Comparison of ENCODE assay signal across 18 mouse cellular contexts in genomic region chr5:139043546-139043945, GRCm38 (mm10). TPM values are rescaled to one million over a fixed set of nuclear protein-coding genes. Genes with fewer than 3 reads are reported as not detected.
DNase-seq lines count a peak whose midpoint lies in the region; ATAC-seq lines count a peak whose summit lies in the region.
"Had no signal": no experiment of that assay in that cellular context is flagged by ENCODE, and none has a peak within 500 bp of the region (broad histone marks: within the 10 kb centered on the region; RNA-seq: fewer than 3 reads in every experiment).

No protein-coding gene starts in this region.

- no peak for ATAC-seq in heart, embryonic 13.5 days (ENCODE audit: extremely low read depth, insufficient number of reproducible peaks, low FRiP score, low TSS enrichment)
- no peak for ATAC-seq in inflammation-experienced regulatory T-cells, adult 6 months
- ATAC-seq: forebrain, embryonic 15.5 days had no signal

- intact Hi-C loops in heart, postnatal 25 days (cut with DNase I): no loop called here

- no peak overlapping the region for H3K9ac ChIP-seq in heart, embryonic 13.5 days
- H3K9ac ChIP-seq: embryonic facial prominence, embryonic 12.5 days; forebrain, embryonic 15.5 days; hindbrain, embryonic 14.5 days had no signal

- 0 out of 2 replicates have a peak overlapping the region, but pooled peaks have one; percentile 1 for H3K27ac ChIP-seq in heart, embryonic 13.5 days (replicated peaks)
- H3K27ac ChIP-seq: embryonic facial prominence, embryonic 12.5 days; forebrain, embryonic 15.5 days; hindbrain, embryonic 14.5 days had no signal

- H3K4me3 ChIP-seq in heart, embryonic 13.5 days: no peak overlapping the region
- H3K4me3 ChIP-seq: embryonic facial prominence, embryonic 12.5 days; forebrain, embryonic 15.5 days had no signal

- WGBS in heart, embryonic 13.5 days: 34% methylated on average over 4 of the region's 4 CpGs

- H3K4me2 ChIP-seq in heart, embryonic 13.5 days: no peak overlapping the region
- H3K4me2 ChIP-seq: embryonic facial prominence, embryonic 12.5 days; forebrain, embryonic 15.5 days; heart, embryonic 11.5 days; hindbrain, embryonic 14.5 days had no signal

- H3K4me1 ChIP-seq in heart, embryonic 13.5 days: peaks cover 21% of the 10 kb centered on the region
- H3K4me1 ChIP-seq: embryonic facial prominence, embryonic 12.5 days had no signal

- H3K27me3 ChIP-seq in heart, embryonic 13.5 days (replicated peaks): no peaks in the 10 kb centered on the region; the same call in 1 of the 2 replicates
- H3K27me3 ChIP-seq: CH12.LX; embryonic facial prominence, embryonic 12.5 days; forebrain, embryonic 15.5 days had no signal

- DNase-seq in heart, postnatal 25 days (ENCODE audit: low spot score): no peak
- peak; percentile 10 for DNase-seq in kidney, adult 9 months
- no peak for DNase-seq in kidney, postnatal 25 days
- peak; percentile 70 for DNase-seq in Muller cell, postnatal 12 days (ENCODE audit: inconsistent ontology term)
- DNase-seq in thymus, postnatal 14 days: no peak
- DNase-seq: adrenal gland, postnatal 10 days; cerebellum, adult 11 months; cerebellum, adult 9-10 months; cerebellum, postnatal 25 days; gastrocnemius, postnatal 36 days; heart, adult 18-20 months had no signal

- H3K9me3 ChIP-seq in heart, embryonic 13.5 days: no peaks in the 10 kb centered on the region
- H3K9me3 ChIP-seq: embryonic facial prominence, embryonic 12.5 days; forebrain, embryonic 15.5 days had no signal

- no peaks in the 10 kb centered on the region for H3K36me3 ChIP-seq in heart, embryonic 13.5 days
- H3K36me3 ChIP-seq: embryonic facial prominence, embryonic 12.5 days; forebrain, embryonic 15.5 days had no signal

RNA-seq across cellular contexts. Expression of gene Pdgfa, which starts 46.4 kb away (rescaled TPM):
- 39.8 and 42.1 TPM in 2 replicates for polyA plus RNA-seq in heart, embryonic 13.5 days (2015; fragmentation: Nextera tagmentation; extraction: Ambion mirVana)
- total RNA-seq in heart, postnatal 25 days (2021): 10 to 100 TPM; 23.3 to 27.2 TPM
- under 1 TPM in 1 of 3 experiments, not detected in 2; 0.35 TPM for polyA plus RNA-seq in inflammation-experienced regulatory T-cells, adult 6 months (2017; shearing (Covaris generic))

Comparison
In these comparisons a context has a peak if more than half of its experiments do, and no peak if none do; other contexts are left out.
1. DNase-seq: peak in kidney, adult 9 months (single experiment) and Muller cell, postnatal 12 days (single experiment); none in heart, postnatal 25 days (single experiment), kidney, postnatal 25 days (0 of 2) and thymus, postnatal 14 days (single experiment).
2. RNA of gene Pdgfa, which starts 46.4 kb away (polyA plus RNA-seq): 39.8 to 42.1 TPM in heart, embryonic 13.5 days; 0.35 TPM in inflammation-experienced regulatory T-cells, adult 6 months; every median in the first group is over 10 times any median in the second.